Mouse (Mus musculus) brain, embryonic 14.5 days (tissue): ENCODE data around the gene Gstp2.

Source experiments
- CTCF ChIP-seq: fragments of 200-500 bp; IDR thresholded peaks from 2 replicates; pipeline ENCODE4 v1.5.1; 2012; ENCODE audit warnings: inconsistent platforms, mild to moderate bottlenecking, moderate library complexity, borderline replicate concordance; ENCODE audit not compliant: insufficient read depth, insufficient read length; ENCODE audit errors: extremely low read depth
- POLR2A ChIP-seq: fragments of 200-500 bp; IDR thresholded peaks from 2 replicates; pipeline ENCODE4 v1.6.1; 2012; ENCODE audit warnings: mild to moderate bottlenecking, inconsistent platforms, borderline replicate concordance; ENCODE audit not compliant: poor library complexity, insufficient read depth, insufficient read length, severe bottlenecking; ENCODE audit errors: extremely low read depth

- TF ChIP-seq CTCF (no peak), POLR2A (no peak)
These were observed 20.5 kb upstream of the Gstp2 start for GRCm38 (mm10) chr19:4066280-4066679.
